Mouse (Mus musculus) adrenal gland, adult 18-20 months (tissue): ENCODE measurements at regions not wholly inside any gene's neighbourhood (a gene's known extent, or its start where the extent isn't known, plus 50 kb on each side); places are given as distances from the start of the nearest gene placed in this dataset.

Source experiments
- DNase-seq, 2 experiments: peaks; one replicate each; pipeline ENCODE4 v3.0.0; 2021 to 2022; ENCODE audit warnings: low spot score in 2 of 2

DNA sequence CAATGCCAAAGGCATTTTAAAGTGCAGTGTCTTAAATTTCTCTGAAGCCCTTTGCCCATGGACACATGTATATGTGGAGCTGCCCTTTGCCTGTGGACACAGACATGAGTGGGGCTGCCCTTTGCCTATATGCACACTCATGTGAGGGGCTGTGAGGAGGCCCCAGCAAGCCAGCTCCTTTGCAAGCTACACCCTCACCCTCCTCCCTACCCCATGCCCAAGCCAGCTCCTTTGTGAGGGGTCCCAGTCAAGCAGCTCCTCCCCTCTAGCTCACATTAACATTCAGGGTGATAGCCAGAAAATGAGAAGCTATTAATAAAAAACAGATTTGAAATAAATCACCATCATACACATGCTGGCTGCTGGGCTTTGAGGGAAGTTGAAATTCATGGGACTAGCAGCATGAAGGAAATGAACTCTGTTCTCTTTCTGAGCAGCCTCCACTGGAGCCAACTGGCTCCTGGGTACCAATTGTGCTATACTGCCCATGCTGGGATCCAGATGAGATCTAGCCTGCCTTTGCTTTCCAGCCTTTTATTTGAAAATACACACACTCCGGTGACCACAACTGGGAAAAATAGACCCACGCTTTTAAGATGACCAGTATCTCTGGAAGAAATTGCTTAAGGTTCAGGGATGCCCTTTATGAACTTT is 151.4 kb downstream of the Abcc12 start:
- no peak for DNase-seq

DNA sequence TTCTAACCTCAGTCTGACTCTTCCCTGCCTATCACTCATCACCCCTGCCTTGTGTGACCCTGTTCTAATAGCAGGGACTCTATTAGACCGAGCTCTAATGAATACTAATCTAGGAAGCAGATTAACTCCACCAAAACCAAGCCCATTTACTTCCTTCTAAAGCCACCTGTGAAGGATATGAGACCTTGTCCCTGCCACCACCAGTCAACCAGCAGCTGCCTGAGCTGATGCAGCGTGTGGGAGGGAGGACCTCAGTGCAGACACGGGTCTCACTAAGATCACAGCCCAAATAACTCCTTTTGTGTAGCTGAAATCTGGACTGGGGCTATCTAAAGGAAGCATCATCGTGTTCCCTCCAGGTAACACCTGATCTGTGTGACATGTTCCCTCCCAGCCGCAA is 152.4 kb downstream of the Abcc12 start:
- DNase-seq: no peak

DNA sequence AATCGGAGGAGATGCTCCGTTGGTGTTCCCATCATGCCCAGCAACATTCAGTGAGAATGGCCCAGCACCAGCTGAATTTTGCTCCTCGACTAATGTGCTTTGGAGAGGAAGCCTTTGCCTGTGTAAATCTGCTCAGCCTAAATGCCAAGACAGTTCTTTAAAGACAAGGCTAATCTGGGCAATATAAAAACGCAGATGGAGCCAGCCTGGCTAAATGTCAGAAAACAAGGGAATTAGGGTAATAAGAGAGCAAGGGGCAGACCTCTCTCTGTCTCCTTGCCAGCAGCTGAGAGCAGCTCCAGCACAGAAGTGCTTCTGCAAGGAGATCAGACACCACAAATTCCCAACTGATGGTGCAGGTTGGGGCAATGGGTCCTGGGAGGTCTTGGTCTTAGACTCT is 154.4 kb downstream of the Abcc12 start:
- no peak for DNase-seq

DNA sequence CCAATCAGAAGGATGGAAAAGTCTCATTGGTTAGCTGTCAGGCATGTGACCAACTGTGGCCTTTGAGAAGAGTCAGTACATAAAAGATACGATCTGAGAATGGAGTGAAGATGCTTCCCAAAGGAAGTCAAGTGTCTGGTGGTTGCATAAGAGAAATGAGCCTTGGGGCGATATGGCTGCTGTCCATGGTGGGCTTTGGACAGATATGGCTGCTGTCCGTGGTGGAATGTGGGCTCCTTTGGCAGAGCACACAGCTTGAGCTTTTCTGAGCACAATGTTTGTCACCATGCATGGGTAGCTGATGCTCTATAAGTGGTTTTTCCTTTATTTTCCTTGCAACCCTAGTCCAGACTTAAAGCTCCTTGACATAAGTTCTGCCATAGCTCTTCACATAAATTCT is 155.1 kb downstream of the Abcc12 start:
- no peak for DNase-seq

DNA sequence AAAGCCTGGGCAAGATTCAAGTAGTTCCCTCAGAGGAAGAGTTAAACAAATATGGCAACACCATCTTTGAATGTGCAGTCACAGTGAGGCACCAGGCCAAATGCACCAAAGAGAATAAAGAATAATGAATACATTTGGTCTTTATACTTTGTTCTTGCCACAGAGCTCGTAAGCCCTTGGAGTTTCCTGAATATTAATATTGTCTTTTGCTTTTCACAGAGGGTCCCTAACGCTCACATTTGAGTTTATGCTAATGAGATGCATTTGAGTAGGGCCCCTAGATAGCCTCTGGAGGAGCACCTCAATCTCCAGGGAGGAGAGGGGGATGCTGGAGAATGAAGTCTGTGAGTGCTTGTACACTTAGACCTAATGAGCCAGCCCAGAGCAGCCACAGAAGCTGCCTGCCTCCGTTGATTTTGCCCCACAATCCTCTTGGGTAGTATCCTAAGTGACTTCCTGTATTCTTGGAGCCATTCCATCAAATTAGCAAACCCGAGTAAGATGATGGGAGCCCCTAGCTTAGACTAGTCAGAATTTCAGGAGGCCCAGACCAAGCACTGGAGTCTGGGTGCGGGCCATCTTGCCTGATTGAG is 161.3 kb downstream of the Abcc12 start:
- DNase-seq: no peak

DNA sequence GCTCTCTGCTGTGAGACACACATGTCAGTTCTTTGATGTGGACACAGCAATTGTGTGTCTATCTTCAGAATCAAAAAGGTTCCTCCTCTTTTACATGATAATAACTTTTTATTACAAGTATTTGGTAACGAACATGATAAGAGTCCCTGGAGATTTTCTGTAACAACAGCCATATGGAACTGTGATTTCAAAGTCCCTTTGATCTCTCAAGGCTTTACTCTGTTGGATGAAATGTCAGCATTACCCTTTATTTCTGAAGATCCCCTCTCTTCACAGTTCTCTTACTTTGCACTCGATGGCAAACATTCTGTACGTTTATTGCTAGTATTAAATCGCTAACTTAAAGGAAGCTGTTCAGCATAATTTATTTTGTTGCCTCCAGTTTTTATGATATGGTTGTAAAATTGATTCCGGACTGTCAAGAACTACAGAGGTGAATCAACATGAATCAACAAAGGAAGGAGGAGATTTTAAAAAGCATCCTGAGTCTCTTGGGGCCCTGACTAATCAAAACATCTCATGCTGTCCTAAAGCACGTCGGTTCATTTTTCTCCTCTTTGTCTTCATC is 162.0 kb downstream of the Abcc12 start:
- DNase-seq: no peak

DNA sequence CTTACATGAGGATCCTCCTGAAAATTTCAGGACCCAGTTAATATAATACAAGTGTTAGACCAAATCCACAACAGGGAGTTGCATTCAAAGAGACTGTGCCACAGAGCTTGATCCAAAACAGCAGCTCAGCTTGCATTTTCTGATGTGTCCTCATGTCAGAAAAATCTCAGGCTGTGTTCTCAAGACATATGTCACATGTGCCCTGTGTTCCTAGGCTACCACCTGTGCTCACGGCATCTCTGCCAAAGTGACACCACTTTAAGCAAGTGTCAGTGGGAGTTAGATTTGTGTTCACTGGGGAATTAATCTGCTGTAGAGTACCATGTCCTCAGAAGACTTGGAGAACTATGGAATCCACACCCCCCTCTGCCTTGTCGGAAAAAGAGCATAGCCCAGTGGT is 165.3 kb downstream of the Abcc12 start:
- DNase-seq: no peak

DNA sequence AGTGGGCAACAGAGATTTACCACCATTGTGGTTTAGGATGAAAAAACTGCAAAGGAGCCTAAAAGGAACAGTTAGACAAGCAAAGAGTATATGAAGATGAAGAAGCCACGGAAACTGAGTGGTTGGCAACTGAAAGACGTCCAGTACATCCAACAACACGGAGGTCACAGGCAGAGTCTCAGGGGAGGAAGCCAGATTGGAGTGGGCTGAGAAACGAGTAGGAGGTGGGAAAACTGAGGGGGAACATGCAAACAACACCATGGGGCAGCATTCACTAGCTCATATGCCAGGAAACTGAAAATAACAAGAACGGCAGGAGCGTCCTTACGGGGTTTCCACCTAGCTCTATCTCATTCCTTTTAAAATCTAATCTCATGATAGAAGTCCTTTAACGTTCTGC is 169.3 kb downstream of the Abcc12 start:
- DNase-seq: no peak

DNA sequence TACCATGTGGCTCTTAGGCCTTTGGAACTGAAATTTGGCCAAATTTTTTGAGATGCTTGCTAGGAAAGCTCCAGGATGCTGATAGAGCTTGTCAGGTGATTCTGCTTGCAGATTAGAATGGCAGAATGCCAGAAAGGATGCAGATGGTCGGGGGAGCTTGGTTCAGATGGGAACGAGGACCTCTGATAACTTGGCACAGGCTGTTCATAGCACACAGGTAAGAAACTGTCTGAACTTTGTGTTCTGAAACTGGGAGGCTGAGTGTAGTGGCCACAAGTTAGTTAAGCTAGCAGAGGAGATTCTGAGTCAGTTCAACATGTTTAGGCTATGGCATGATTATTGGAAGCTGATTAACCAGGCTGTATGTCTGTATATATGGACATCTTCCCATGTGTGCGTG is 174.3 kb downstream of the Abcc12 start:
- no peak for DNase-seq

DNA sequence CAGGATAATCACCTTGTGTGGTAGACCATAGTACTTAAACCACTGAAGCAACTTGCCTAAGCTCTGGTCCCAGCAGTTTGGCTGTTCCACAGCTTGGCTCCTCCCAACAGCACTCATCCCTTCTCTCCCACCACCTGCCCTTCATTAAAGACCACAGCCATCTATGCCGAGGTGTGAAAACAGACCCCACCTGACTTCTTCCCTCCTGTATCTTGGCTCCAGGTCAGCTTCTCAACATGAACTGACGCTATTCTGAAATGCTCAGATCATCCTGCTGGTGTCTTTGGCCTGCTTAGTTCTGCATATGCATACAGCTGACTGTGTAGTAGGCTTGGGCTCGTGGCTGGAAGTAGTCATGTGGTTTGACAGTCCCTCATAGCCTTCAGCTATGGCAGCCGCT is 177.1 kb downstream of the Abcc12 start:
- DNase-seq: no peak

DNA sequence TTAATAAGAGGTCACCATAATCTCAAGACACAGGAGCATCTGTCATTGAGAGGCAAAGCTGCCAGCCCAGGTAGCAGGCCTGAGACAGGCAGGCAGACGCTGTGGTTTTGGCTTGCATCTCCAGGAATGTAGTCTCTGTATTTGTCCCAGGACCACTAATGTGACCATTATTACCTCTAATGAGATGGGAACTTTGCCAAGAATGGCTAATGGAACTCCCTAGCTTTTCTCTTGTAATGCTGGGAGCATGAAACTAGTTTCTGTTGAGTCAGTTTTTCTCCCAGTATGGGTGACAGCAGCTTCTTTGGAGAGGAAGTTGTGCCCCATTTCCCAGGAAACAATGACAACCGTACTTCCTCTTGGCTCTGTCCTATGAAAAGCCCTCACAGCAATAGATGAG is 178.5 kb downstream of the Abcc12 start:
- no peak for DNase-seq

DNA sequence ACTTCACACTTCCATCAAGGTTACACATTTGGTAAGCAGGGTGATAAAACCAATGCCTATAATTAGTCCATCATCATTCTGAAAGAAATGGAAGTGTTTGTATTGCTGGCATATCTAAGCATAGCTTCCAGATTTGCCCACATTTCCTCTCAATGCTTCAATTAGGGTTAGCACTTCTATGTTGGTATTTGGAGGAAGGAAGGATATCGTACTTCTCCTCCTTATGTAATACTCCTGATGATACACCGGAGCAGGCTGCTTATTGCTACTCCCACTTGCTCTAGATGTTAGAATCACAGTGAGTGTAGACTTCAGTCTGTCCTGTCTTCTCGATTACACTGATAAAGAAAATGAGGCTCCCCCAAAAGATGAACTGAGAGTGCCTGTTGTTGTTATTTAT is 185.4 kb downstream of the Abcc12 start:
- no peak for DNase-seq

DNA sequence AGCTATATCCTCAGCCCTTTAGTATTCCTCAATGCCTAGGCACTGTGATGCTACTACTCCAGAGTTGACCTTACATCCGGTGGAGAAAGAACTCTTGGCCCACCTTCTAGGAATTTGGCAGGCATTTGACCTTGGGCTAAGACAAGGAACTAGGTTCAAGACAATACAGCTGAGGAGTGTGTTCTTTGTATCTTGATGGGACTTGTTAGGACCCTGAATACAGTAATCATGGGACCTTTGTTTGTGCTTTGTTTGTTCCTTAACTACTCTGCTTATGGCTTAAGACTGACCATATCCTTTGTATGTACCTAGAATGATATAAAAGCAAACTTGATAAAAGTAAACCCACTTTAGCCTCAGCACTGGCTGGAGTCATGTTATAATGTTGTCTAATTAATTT is 186.7 kb downstream of the Abcc12 start:
- DNase-seq: no peak

DNA sequence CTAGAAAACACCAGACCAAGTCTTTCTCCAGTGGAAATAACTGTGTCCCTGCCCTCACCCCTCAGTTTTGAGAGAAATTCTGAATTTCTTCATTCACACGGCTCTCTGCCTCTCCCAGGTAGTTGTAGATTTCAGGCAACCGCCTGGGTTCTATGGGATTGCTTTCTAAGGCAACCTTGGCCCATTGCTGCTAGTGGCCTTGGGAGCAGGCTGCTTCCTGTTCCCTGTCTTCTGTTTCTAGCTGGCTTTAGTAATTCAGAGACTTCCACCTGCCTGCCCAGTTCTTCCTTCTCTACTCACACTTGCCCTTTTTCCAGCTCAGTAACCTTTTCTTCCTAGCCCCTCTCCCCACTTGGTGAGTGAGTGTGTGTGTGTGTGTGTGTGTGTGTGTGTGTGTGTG is 187.1 kb downstream of the Abcc12 start:
- DNase-seq: no peak

DNA sequence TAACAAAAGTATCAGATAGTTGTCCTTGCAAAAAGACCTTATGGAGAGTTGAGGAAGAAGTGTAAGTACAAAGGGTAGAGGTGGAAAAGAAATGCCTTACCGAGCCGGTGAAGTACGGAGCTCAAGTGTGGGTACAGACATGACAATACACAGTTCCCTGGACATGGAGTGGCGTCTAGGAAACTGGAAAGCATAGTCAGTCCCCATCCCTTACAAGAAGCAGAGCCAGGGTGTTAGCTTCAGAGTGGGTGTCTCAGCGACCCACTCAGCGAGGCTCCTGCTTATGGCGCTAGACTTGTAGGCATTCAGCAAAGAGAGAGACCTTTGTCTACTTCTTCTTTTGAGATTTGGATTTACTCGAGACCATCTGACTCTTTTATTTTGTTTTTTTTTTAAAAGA is 189.8 kb downstream of the Abcc12 start:
- no peak for DNase-seq

DNA sequence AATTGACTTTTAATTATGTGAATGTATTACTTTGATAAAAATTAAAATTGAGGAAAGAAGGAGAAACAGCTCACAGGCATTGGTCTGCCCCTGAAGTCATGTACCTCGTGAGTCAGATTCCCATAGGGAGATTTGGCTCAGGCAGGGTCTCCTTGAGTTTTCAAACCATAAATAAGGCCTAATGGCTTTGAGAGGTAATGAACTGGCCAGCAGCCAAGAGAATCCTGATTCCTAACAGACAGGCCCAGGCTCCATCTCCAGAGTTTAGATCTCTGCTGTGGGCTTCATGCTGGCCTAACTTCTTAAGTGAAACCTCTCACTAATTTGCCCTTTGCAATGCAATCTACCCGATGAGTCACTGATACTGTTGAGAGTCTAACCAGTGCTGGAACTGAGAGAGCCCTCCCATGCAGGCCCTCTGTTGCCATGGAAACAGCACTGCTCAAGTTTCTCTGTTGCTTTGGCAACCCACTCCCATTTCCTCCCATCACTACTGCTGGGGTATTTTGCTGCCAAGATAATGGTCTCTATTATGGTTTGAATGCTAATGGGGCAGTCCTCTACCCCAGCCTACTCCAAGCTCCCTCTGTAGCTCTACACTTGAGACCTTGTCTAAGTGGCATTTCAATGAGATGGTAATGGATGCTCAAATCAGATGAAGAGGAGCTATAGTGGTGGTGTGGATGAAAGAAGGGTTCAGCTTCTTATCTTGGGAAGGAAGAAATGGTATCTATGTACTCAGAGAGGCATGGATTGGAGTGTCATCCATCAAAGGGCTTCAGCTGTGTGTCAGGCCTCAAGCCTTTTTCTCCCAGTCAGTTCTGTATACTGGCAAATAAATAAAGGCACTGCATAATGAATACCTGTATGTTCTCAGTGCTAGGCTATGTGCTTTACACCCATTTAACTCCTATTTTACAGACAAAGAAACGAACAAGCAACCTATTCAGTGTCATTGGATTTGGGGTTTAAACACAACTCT is 190.5 kb downstream of the Abcc12 start:
- peak in 1 of 2 experiments; percentile 36 for DNase-seq

DNA sequence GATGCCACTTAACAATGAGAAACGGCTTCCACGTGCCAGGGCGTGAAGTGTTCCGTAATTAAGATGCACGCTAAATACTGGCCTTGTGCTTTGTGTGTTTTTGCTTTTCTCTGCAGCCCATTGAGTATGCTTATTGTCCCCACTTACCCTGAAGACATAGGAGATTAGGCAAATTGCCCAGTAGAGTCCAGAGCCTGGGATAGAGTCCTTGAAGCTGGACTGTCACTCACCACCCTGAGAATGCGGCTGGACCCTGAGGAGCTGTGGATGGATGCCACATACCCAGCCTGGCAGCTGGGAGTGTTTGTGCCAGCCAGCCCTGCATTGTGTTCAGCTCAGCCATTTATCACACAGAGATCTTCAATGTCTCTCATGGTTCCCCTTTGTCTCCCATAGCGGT is 195.2 kb downstream of the Abcc12 start:
- DNase-seq: no peak

DNA sequence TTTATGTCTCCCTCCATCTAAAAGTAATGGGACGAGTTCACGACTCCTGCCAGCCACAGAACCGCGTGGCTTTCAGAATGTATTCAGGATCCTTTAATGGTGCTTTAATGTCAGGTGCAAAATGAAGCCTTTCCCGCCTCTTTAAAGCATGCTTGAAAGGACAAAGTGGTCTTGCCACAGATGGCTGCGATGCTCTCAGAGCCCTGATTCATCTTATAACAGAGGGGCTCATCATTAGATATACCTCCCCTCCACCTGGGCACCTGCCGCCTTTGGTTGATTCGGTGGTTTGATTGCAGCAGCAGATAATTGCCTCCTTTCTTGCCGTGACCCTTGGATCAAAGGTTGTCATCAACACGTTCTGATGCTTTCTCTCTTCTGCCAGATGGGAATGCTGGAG is 198.5 kb downstream of the Abcc12 start:
- no peak for DNase-seq

DNA sequence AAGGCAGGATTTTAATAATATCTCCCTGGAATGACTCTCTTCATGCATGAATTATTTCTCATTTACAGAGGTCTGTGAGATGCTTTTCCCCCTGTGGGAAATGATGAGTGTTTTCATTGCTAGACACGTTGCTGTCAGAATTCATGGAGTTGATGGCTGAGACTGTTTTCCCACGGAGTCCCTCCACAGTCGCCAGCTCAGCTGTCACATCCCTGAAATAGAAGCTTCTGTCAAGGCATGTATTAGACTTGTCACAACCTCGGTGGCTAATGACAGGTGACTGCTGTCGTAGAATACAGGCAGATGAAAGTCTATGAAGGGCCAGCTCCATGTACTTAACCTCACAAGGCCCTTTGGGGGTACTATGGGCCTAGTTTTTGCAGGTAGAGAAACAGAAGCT is 212.4 kb downstream of the Abcc12 start:
- DNase-seq: no peak

DNA sequence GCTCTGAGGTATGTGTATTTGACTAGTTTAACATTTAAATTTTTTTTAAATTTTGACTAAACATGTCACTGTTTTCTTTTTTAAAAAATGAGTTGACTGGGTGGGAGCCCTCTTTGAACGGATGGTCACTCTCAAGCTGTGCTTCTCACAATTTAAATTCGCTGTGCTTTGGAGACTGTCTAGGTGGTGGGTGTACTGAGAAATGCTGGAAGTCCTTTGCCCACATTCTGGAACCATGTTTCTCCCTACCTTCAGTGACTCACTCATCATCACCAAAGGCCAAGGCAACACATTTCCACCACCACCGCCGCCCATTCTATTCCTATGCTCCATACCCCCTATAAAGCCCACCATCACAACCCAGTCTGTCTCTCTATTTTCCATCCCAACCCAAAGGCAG is 213.8 kb downstream of the Abcc12 start:
- no peak for DNase-seq

DNA sequence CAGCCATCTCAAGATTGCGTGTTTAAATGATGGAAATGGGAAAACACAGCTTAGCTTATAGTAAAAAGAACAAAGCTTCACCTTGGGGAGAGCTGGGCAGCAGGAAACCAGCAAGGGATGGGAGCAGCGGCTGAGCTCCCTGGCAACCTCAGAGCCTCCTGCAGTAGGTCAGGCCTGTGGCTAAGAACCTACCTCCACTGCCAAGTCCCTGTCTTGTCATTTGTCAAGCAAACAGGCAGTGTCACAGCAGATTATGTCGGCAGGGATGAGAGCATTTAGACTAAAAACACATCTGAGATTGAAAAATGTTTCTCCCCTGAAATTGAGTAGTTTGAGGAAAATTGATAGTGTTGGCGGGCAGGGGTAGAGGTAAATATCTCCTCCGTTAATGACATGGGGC is 214.8 kb downstream of the Abcc12 start:
- DNase-seq: no peak

DNA sequence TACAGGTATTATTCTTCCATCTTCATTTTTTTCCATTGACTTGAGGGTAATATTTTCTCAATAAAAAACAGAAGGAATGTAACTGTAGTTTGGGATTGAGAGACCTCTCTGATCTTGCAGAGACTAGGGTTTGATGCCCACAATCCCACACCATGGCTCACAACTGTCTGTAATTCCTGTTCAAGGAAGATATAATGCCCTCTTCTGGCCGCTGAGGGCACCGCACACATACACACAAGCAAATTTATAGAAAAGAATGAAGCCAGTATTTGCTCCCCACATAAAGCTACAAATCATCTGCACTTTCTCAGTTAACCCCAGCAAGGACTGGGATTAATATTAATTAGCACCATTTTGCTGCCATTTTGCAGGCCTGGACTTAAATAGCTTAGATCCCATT is 215.6 kb downstream of the Abcc12 start:
- no peak for DNase-seq
